Mouse (Mus musculus): Measurements from ENCODE around the gene 1600015I10Rik.
"Not testable (repeated sequence)": the region's sequence is repeated elsewhere in the genome, so short reads cannot be mapped to it uniquely, and the experiment has no call there.

1600015I10Rik gene

GRCm38 (mm10) chr6:48929595-48929994 lies at the start of gene 1600015I10Rik:
Gene 1600015I10Rik (plus strand): TSS chr6:48929895.
- no peak for DNase-seq (ENCODE audit: low spot score)

- no peak for DNase-seq (ENCODE audit: low spot score)
Measured at GRCm38 (mm10) chr6:48894203-48894602, 35.5 kb upstream of the 1600015I10Rik start.

GRCm38 (mm10) chr6:48894938-48895818 lies 34.5 kb upstream of the 1600015I10Rik start:
- no peak for DNase-seq (ENCODE audit: low spot score)

GRCm38 (mm10) chr6:48895941-48896340 lies 33.8 kb upstream of the 1600015I10Rik start:
- DNase-seq (ENCODE audit: low spot score): no peak

- DNase-seq (ENCODE audit: low spot score): no peak
Measured at GRCm38 (mm10) chr6:48896956-48897355, 32.7 kb upstream of the 1600015I10Rik start.

- not testable (repeated sequence) for DNase-seq (ENCODE audit: low spot score)
Measured at GRCm38 (mm10) chr6:48901316-48901715, 28.4 kb upstream of the 1600015I10Rik start.

GRCm38 (mm10) chr6:48902511-48903406 lies 26.9 kb upstream of the 1600015I10Rik start:
- no peak for DNase-seq (ENCODE audit: low spot score)

- no peak for DNase-seq (ENCODE audit: low spot score)
Measured at GRCm38 (mm10) chr6:48903437-48903836, 26.3 kb upstream of the 1600015I10Rik start.

- DNase-seq (ENCODE audit: low spot score): no peak
Measured at GRCm38 (mm10) chr6:48905606-48906005, 24.1 kb upstream of the 1600015I10Rik start.

- DNase-seq (ENCODE audit: low spot score): no peak
Measured at GRCm38 (mm10) chr6:48906371-48906770, 23.3 kb upstream of the 1600015I10Rik start.

- no peak for DNase-seq (ENCODE audit: low spot score)
Measured at GRCm38 (mm10) chr6:48909229-48909628, 20.5 kb upstream of the 1600015I10Rik start.

- no peak for DNase-seq (ENCODE audit: low spot score)
Measured at GRCm38 (mm10) chr6:48912033-48912432, 17.7 kb upstream of the 1600015I10Rik start.

- DNase-seq (ENCODE audit: low spot score): no peak
Measured at GRCm38 (mm10) chr6:48913587-48913986, 16.1 kb upstream of the 1600015I10Rik start.

- DNase-seq (ENCODE audit: low spot score): no peak
Measured at GRCm38 (mm10) chr6:48949596-48949995, 19.9 kb downstream of the 1600015I10Rik start.

- DNase-seq (ENCODE audit: low spot score): no peak
Measured at GRCm38 (mm10) chr6:48950676-48951075, 21.0 kb downstream of the 1600015I10Rik start.

GRCm38 (mm10) chr6:48951630-48952029 lies 21.9 kb downstream of the 1600015I10Rik start:
- DNase-seq (ENCODE audit: low spot score): no peak

- DNase-seq (ENCODE audit: low spot score): no peak
Measured at GRCm38 (mm10) chr6:48953220-48953619, 23.5 kb downstream of the 1600015I10Rik start.

GRCm38 (mm10) chr6:48954211-48954610 lies 24.5 kb downstream of the 1600015I10Rik start:
- DNase-seq (ENCODE audit: low spot score): no peak

- peak; percentile 6 for DNase-seq (ENCODE audit: low spot score)
Measured at GRCm38 (mm10) chr6:48954946-48955345, 25.3 kb downstream of the 1600015I10Rik start.

GRCm38 (mm10) chr6:48956785-48957184 lies 27.1 kb downstream of the 1600015I10Rik start:
- no peak for DNase-seq (ENCODE audit: low spot score)

- peak; percentile 6 for DNase-seq (ENCODE audit: low spot score)
Measured at GRCm38 (mm10) chr6:48958053-48958452, 28.4 kb downstream of the 1600015I10Rik start.

- DNase-seq (ENCODE audit: low spot score): not testable (repeated sequence)
Measured at GRCm38 (mm10) chr6:48959151-48959550, 29.5 kb downstream of the 1600015I10Rik start.

- DNase-seq (ENCODE audit: low spot score): not testable (repeated sequence)
Measured at GRCm38 (mm10) chr6:48966696-48967095, 37.0 kb downstream of the 1600015I10Rik start.
